Mouse (Mus musculus) left cerebral cortex, adult 2 months (tissue): ENCODE measurements around the gene Pde10a. TPM values are rescaled to one million over a fixed set of nuclear protein-coding genes. Genes with fewer than 3 reads are reported as not detected.

Experiments
- DNase-seq, 2 experiments: peaks; one replicate each; pipeline ENCODE4 v3.0.0; 2021 to 2022; ENCODE audit warnings: low spot score in 2 of 2, mixed read lengths in 1 of 2; ENCODE audit errors: extremely low spot score in 1 of 2
- H3K27ac ChIP-seq: fragments of 200-600 bp; 2 replicates; pipeline ENCODE4 v1.8.1; 2022
- H3K4me3 ChIP-seq: fragments of 200-600 bp; 2 replicates; pipeline ENCODE4 v1.8.1; 2022
- CTCF ChIP-seq: fragments of 200-600 bp; IDR thresholded peaks from 2 replicates; pipeline ENCODE4 v1.8.1; 2022; ENCODE audit warnings: antibody characterized with exemption, mild to moderate bottlenecking, moderate library complexity
- intact Hi-C: fragments of 180-260 bp; cut with DNase I; formaldehyde crosslinking; loops from one replicate; pipeline ENCODE4 v1.15.1; 2025
- total RNA-seq, 2 experiments: library from RNA; stranded (reverse); gene quantifications; 2 replicates each; pipeline ENCODE4 v1.2.3; 2021

The Pde10a gene
- total RNA-seq, 2 experiments from 2014 or later = 78.0 to 113 TPM

DNA sequence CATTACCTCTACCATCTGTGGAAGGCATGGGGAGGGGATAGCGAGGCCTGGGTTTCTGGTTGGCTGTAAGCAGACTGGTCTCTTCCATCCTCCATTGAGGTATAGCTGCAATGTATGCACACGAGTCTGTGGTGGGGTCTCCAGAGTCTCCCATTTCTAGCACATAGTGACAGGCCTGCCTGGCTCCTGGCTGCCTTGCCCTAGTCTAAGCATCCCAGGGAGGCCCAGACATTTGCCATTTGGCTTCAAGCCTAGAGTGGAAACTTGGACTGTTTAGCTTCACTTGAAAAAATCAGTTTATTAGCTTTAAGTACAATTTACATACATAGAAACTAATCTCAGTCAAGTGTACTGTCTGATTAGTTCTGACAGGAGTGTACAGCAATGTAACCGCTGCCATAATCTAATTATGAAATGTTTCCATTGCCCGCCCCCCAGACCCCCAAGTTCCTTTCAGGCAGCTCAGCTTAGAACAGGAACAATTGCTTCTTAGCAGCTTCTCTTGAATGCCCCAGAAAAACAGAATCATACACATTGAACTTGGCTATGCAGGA is 25.5 kb upstream of the Pde10a start:
- no peak for DNase-seq
- intact Hi-C loops = no loop called here

DNA sequence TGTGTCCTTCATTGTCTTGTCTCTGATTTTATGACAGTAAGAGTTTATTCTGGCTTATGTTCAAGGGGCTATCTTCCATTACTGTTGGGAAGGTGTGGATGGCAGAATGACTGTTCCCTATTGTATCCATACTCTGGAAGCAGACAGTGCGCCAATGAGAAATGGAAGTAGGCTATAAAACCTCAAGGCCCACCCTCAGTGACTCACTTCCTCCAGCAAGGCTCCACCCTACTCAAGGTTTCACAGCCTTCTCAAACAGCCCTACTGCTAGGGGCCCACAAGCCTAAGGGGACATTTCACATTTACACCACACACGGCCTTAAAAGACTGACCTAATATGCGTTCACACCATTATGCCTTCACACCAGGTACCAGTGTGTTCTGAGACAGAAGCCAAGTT is 20.8 kb upstream of the Pde10a start:
- DNase-seq = no peak
- intact Hi-C loops = no loop called here
- no peak for TF ChIP-seq CTCF

More for the DNA sequence above, 25.5 kb upstream of the Pde10a start:
- no peak overlapping the region for H3K4me3 ChIP-seq
- no peak overlapping the region for H3K27ac ChIP-seq
- TF ChIP-seq CTCF = no peak

DNA sequence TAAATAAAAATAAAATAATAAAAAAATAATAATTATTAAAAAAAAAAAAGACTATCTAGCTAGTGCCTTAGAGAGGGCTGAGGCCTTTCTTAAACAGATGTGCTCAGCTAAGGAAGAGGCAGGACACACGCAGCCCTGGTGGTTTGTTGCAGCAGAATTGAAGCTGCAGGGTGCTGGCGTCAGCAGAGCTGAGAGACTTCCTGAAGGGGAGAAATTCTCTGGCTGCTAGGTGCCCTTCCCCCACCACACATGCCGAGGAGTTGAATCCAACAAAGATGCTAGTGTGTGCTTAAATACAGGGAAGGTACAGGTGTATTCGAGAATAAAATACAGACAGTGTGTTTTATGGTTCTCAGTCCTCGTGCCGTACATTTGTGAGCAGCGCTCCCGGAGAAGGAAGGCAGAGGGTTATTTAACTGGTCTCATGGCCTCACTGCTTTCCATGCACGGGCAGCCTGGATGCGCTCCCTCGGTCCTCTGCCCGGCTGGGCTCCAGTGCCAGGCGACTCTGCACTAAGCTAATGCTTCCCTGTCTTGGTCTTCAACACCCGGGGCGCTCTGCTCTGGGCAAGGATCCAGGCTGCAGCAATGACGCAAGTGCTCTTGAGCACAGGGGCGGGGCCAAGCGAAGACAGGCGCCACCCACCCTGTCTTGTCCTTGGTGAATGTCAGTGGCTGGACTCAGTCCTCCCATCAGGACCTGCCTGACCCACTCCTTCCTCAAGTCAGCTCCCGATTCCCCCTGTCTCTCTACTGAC is 19.3 kb upstream of the Pde10a start:
- intact Hi-C loops = no loop called here
- no peak; the same call in 1 of the 2 replicates for TF ChIP-seq CTCF
- DNase-seq = peak; percentile 89 to 90
- peak overlapping the region; percentile 9 for H3K4me3 ChIP-seq
- peak overlapping the region; percentile 96 for H3K27ac ChIP-seq

More for the DNA sequence above, 20.8 kb upstream of the Pde10a start:
- no peak overlapping the region for H3K27ac ChIP-seq
- no peak overlapping the region for H3K4me3 ChIP-seq

DNA sequence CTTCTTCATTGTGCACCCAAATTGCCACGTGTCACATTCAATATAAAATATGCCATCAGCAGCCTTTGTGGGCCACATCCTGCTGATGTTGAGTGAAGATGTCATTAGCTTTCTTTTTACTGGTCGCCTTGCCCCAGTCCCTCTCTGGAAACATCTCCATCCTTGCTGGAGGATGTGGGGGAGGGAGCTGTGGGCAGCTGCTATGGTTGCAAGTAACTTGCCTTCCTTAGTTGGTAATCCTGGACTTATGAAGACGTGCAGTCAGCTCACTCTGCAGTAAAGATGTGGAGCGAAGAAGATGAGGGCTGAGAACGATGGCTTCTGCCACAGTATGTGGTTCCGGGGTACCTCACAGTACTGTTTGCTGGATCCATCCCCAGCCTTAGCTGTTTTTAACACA is 18.4 kb upstream of the Pde10a start:
- no peak overlapping the region for H3K4me3 ChIP-seq
- H3K27ac ChIP-seq = peak overlapping the region; percentile 96
- no peak for TF ChIP-seq CTCF
- intact Hi-C loops = no loop called here
- DNase-seq = peak in 1 of 2 experiments; percentile 40

DNA sequence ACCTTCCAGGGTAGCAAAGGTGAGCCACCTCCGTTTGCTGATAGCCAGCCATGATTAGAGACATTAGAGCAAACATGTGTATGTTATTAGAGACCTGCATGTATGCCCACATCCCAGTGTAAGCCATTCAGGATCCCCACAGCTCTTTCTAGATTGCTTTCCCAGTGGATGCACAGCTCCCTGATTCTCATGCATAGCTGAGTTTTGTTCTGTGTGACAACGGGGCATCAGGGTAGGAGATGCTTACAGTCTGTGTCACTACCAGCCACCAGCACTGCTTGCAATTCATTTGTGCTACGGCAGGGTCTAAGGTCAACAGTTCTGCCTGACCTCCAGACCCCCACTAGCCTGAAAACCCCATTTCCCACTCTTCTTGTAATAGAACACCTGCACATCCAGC is 17.5 kb upstream of the Pde10a start:
- peak overlapping the region; percentile 96 for H3K27ac ChIP-seq
- no peak overlapping the region; the same call in 1 of the 2 replicates for H3K4me3 ChIP-seq
- TF ChIP-seq CTCF = no peak
- intact Hi-C loops = loop anchor here (1.0 kb wide), 2 partner anchors 17 to 19 kb away; no protein-coding TSS in a partner anchor
- DNase-seq = no peak

DNA sequence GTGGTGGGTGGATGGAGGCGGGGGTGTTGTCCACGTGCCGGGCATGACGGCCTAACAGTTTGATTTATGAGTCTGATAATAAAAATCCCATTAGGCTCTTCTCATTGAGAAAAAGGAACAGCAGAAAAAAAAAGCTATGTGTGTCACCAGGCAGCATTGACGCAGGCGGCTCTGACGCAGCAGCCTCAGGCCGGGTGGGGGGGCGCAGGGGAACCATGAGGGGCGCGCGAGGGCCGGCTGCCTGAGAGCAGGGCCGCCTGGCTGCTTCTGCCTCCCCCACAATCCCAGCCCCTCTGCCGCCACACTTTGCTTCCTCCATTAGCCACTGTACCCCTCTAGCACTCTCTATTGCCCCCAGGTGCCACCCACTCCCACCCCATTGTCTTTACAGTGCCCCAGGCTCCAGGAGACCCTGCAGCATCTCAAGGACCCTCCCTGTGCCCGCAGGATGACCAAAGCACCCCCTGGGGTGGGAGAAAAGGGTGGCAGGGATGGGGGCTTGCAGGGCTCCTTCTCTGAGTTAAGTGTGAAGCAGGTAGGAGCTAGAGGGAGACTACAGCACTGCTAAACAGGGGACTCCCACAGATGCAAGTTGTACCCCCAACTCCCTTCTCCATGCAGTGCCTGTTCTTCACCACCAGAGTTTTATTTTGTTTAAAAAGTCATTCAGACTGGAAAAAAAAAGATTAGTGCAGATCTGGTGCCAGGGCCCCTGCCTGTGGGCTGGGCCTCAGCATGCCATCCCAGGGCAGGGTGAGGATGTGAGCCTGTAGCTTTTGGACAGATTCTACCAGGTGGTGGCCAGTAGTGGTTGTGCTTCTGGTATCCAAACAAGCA is 16.6 kb upstream of the Pde10a start:
- DNase-seq = peak; percentile 79 to 82
- H3K4me3 ChIP-seq = no peak overlapping the region; the same call in 1 of the 2 replicates
- H3K27ac ChIP-seq = peak overlapping the region; percentile 96
- intact Hi-C loops = loop anchor here (1.0 kb wide), 2 partner anchors 16 to 20 kb away; no protein-coding TSS in a partner anchor
- TF ChIP-seq CTCF = peak; percentile 57

DNA sequence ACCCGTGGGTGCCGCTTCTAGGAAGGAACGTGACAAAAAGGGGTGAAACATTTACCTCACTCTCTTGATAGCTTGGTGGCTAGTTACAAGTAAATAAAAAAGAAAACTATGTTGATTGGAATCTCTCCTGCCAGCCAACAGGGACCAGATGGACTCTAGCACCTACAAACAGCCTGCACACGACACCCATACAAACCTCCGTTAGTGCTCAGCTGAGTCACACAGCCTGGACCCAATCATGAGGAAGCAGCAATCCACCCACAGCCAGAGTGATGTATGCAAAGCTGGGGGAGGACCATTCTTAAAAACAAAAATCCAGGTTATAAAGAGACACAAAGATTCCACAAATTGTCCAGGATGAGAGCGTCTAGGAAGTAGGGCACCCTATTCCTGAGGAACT is 9.2 kb upstream of the Pde10a start:
- intact Hi-C loops = no loop called here
- Histone ChIP-seq H3K27ac (peak overlapping the region; percentile 57), H3K4me3 (no peak overlapping the region)
- TF ChIP-seq CTCF = no peak
- peak; percentile 43 to 51 for DNase-seq

DNA sequence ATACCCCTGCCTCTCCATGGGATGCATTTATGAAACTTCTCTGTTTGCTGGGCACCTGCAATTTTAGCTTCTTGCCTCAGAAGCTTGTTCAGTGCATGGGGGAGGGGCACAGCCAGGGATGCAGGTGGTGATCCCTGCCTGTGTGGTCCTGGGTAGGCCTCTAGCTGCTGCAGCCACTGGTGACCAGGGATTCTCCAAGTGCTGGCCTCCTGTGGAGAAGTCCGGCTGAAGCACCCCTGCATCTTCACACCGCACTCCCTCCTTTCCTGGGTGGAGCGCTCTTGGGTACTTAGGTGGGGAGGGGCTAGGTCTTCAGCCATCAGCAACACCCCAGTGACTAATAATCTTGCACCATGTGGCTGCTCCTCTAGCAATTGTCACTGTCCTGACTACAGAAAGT is 1.2 kb upstream of the Pde10a start:
- peak overlapping the region; percentile 94 for H3K27ac ChIP-seq
- intact Hi-C loops = loop anchor here (1.0 to 2.0 kb wide), 2 partner anchors 16 to 55 kb away; no protein-coding TSS in a partner anchor
- TF ChIP-seq CTCF = no peak
- DNase-seq = peak in 1 of 2 experiments; percentile 31
- H3K4me3 ChIP-seq = peak overlapping the region; percentile 67

DNA sequence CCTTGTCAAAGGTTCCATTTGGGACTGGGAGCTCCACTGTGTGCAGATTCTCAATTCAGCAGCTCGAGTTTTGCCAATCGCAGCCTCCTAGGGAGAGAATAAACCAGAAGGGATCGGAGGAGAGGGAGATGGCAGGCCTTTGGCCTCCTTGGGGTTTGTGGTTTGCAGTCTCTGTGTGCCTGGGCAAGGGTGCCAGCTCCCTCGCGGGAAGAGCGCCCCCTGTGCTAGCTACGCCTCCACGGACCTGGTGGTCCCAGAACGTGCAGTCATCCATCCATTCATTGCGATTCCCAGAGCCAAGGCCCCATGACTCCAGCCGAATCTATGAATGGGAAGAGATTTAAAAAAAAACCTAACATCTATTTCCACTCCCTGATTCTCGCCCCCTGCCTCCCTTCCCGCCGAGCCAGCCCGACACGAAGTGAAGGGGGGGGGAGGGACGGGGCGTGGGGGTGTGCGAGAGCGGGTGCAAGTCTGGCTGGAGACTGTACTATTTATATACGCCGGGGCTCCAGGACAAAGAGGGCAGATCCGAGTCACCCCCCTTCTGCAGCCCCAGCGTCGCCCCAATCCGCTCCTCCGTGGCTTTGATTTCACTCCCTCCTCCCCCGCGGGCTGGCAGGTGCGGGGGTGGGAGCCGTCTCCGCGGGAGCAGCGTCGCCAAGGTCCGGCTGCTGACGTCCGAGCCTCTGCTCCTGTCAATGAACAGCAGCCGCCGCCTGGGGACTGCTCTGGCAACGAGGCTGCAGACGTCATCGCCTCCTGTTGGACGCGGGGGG is 596 bp upstream of the Pde10a start:
- H3K4me3 ChIP-seq = peak overlapping the region; percentile 67
- peak; percentile 90 to 92 for DNase-seq
- peak; percentile 55 for TF ChIP-seq CTCF
- peak overlapping the region; percentile 94 for H3K27ac ChIP-seq
- intact Hi-C loops = loop anchor here (1.0 to 5.0 kb wide), 4 partner anchors 16 to 68 kb away; no protein-coding TSS in a partner anchor

DNA sequence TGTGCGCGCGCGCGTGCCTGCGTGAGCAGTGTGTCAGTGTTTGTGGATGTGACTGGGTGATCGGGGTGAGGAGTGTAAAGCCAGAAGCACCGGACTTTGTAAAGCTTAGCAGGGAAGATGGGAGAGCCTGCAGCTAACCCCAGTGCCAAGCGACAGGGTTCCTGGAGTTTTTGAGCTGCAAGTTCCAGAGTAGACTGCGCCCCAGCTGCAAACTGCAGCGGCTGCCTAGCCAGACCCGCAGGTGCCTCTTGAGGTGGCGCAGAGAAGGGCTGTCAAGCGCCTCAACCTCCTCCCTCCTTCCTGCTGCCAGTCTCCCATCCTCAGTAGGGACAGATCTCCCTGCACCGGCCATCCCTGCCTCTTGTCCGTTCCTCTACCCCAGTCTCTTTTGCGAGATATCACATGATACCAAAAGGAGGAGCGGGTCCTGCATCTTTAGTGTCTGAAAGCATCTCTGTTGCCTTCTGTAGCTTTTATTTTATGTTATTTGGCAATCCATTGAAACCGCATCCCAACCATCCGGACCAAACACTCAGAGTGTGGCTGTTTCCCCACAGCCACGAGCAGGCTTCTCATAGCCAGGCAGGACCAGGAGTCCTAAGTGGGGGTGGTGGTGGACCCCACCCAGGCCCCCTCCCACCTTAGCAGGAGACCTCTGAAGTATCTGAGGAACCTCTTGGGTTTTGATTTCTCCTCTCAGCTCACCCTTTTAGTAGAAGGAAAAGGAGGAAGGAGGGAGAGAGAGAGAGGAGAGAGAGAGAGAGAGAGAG is 984 bp downstream of the Pde10a start:
- no peak for TF ChIP-seq CTCF
- peak; percentile 31 to 47 for DNase-seq
- intact Hi-C loops = loop anchor here (1.0 to 5.0 kb wide), 3 partner anchors 39 to 66 kb away; no protein-coding TSS in a partner anchor
- H3K27ac ChIP-seq = peak overlapping the region; percentile 92
- H3K4me3 ChIP-seq = peak overlapping the region; percentile 67
